Mouse (Mus musculus) C2C12 (cell line): Measurements from ENCODE around the gene Tmco3.

Experiments used
- CTCF ChIP-seq: IDR thresholded peaks from one replicate; pipeline ENCODE4 v1.5.1; 2011; ENCODE audit not compliant: control insufficient read depth, insufficient read depth, insufficient read length
- MYOD1 ChIP-seq: IDR thresholded peaks from one replicate; pipeline ENCODE4 v1.6.1; 2011; ENCODE audit warnings: low read depth; ENCODE audit not compliant: control insufficient read depth, insufficient read length
- MYOG ChIP-seq: IDR thresholded peaks from one replicate; pipeline ENCODE4 v1.6.1; 2011; ENCODE audit not compliant: control insufficient read depth, insufficient read length; ENCODE audit errors: extremely low read depth

DNA sequence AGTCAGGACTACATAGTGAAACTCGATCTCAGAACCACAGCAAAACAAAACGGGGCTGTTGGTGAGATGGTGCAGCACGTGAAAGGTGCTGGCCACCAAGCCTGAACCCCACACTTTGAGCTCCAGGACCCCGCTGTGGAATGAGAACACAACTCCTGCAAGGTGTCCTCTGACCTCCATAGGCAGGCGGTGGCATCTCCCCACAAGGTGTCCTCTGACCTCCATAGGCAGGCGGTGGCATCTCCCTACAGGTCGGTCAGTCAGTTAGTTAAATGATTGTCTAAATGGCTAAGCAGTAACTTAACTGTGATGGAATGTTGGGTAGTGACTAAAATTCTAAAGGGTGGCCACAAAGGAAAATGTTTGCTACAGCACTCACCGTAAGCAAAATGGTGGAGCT, 11.6 kb downstream of the Tmco3 start:
- TF ChIP-seq CTCF (no peak), MYOD1 (no peak), MYOG (no peak)
